In genomic region chrX:135652173-135652772, GRCm38 (mm10) we compare ENCODE assay signal across 9 mouse cellular contexts. TPM values are rescaled to one million over a fixed set of nuclear protein-coding genes. Genes with fewer than 3 reads are reported as not detected.
A peak's percentile ranks its signal among the peaks of the same experiment; 100 is the strongest.
DNase-seq lines count a peak whose midpoint lies in the region; ATAC-seq lines count a peak whose summit lies in the region.
"Had no signal": no experiment of that assay in that cellular context is flagged by ENCODE, and none has a peak within 500 bp of the region (broad histone marks: within the 10 kb centered on the region; RNA-seq: fewer than 3 reads in every experiment).

No protein-coding gene starts in this region.

- H3K27ac ChIP-seq in heart, embryonic 16.5 days (ENCODE audit: low read length), result no peak overlapping the region
- no peak overlapping the region for H3K27ac ChIP-seq in heart, embryonic 12.5 days (ENCODE audit: poor library complexity, severe bottlenecking)

- no peaks in the 10 kb centered on the region for H3K9me3 ChIP-seq in heart, embryonic 16.5 days (replicated peaks; ENCODE audit: control insufficient read depth, low read length)
- no peaks in the 10 kb centered on the region for H3K9me3 ChIP-seq in heart, embryonic 12.5 days (replicated peaks)

- no peaks in the 10 kb centered on the region for H3K4me1 ChIP-seq in heart, embryonic 16.5 days (ENCODE audit: control insufficient read depth, insufficient read depth, low read length)
- no peaks in the 10 kb centered on the region for H3K4me1 ChIP-seq in heart, embryonic 12.5 days (replicated peaks)

- H3K9ac ChIP-seq in heart, embryonic 16.5 days (ENCODE audit: low read length), result no peak overlapping the region
- H3K9ac ChIP-seq in heart, embryonic 12.5 days, result no peak overlapping the region

- no peaks in the 10 kb centered on the region for H3K27me3 ChIP-seq in heart, embryonic 16.5 days (ENCODE audit: control insufficient read depth, insufficient read depth, low read length)
- no peaks in the 10 kb centered on the region for H3K27me3 ChIP-seq in heart, embryonic 12.5 days (replicated peaks)

- DNase-seq in 3T3-L1 (ENCODE audit: low read depth, low spot score), result peak; percentile 25
- peak; percentile 64 for DNase-seq in NIH3T3 (ENCODE audit: low read depth)
- peak; percentile 4 for DNase-seq in embryo, embryonic 9.5 days (ENCODE audit: extremely low spot score)
- DNase-seq in left cerebral cortex, adult 11 months (ENCODE audit: low spot score), result peak; percentile 39
- DNase-seq in retina, embryonic 14.5 days (ENCODE audit: low spot score), result peak; percentile 44
- no peak for DNase-seq in gastrocnemius, postnatal 36 days

- 0 out of 2 replicates have a peak, but pooled peaks have one; percentile 32 for ATAC-seq in heart, embryonic 16.5 days (replicated peaks; ENCODE audit: extremely low read depth, insufficient read depth, low FRiP score)
- ATAC-seq in heart, embryonic 12.5 days (ENCODE audit: insufficient number of reproducible peaks, low FRiP score), result no peak

- H3K36me3 ChIP-seq in heart, embryonic 16.5 days (ENCODE audit: control insufficient read depth, insufficient read depth), result no peaks in the 10 kb centered on the region
- no peaks in the 10 kb centered on the region for H3K36me3 ChIP-seq in heart, embryonic 12.5 days

- H3K4me3 ChIP-seq in heart, embryonic 16.5 days (ENCODE audit: low read length), result no peak overlapping the region
- H3K4me3 ChIP-seq in heart, embryonic 12.5 days, result no peak overlapping the region

- intact Hi-C loops in gastrocnemius, postnatal 36 days (cut with DNase I), result loop anchor here (2.0 to 10.0 kb wide), 2 partner anchors 53 to 193 kb away; no protein-coding TSS in a partner anchor

- H3K4me2 ChIP-seq in heart, embryonic 16.5 days (ENCODE audit: low read depth, low read length), result no peak overlapping the region
- H3K4me2 ChIP-seq in heart, embryonic 12.5 days, result no peak overlapping the region

- WGBS in heart, embryonic 16.5 days, result 41% methylated on average over 9 of the region's 9 CpGs
- WGBS in heart, embryonic 12.5 days, result 41% methylated on average over 9 of the region's 9 CpGs

RNA-seq across cellular contexts. Expression of gene Prame, which starts 24.8 kb away (rescaled TPM):
- not detected in 2 replicates for polyA plus RNA-seq in heart, embryonic 16.5 days (2015; fragmentation: Nextera tagmentation; extraction: Ambion mirVana)
- polyA plus RNA-seq in heart, embryonic 12.5 days (2016; fragmentation: Nextera tagmentation; extraction: Ambion mirVana), result not detected in 2 replicates
- total RNA-seq in gastrocnemius, postnatal 36 days (2021), result not detected
- total RNA-seq: layer of hippocampus, adult 8-10 months had no signal

RNA-seq across cellular contexts. Expression of gene Tcp11x2, which starts 41.3 kb away (rescaled TPM):
- 0.11 TPM in 1 of 2 replicates, not detected in the other for polyA plus RNA-seq in heart, embryonic 16.5 days (2015; fragmentation: Nextera tagmentation; extraction: Ambion mirVana)
- polyA plus RNA-seq in heart, embryonic 12.5 days (2016; fragmentation: Nextera tagmentation; extraction: Ambion mirVana), result not detected in 2 replicates
- total RNA-seq in gastrocnemius, postnatal 36 days (2021), result not detected
- total RNA-seq: layer of hippocampus, adult 8-10 months had no signal

RNA-seq across cellular contexts. Expression of gene Nxf7, which starts 53.7 kb away (rescaled TPM):
- 0.11 TPM in 2 replicates for polyA plus RNA-seq in heart, embryonic 16.5 days (2015; fragmentation: Nextera tagmentation; extraction: Ambion mirVana)
- polyA plus RNA-seq in heart, embryonic 12.5 days (2016; fragmentation: Nextera tagmentation; extraction: Ambion mirVana), result 0.29 and 0.40 TPM in 2 replicates
- total RNA-seq in gastrocnemius, postnatal 36 days (2021), result not detected
- total RNA-seq: layer of hippocampus, adult 8-10 months had no signal

Comparison
In these comparisons a context has a peak if more than half of its experiments do, and no peak if none do; other contexts are left out.
1. DNase-seq: peak in 3T3-L1 (single experiment), NIH3T3 (single experiment), embryo, embryonic 9.5 days (single experiment), left cerebral cortex, adult 11 months (single experiment) and retina, embryonic 14.5 days (single experiment); none in gastrocnemius, postnatal 36 days (0 of 2).